Mouse (Mus musculus) layer of hippocampus, postnatal 36 days (tissue): ENCODE results near the gene Spata16. TPM values are rescaled to one million over a fixed set of nuclear protein-coding genes. Genes with fewer than 3 reads are reported as not detected.
"Not testable (repeated sequence)": the region's sequence is repeated elsewhere in the genome, so short reads cannot be mapped to it uniquely, and the experiment has no call there.

Source experiments
- DNase-seq, 2 experiments: peaks; one replicate each; pipeline ENCODE4 v3.0.0; 2022
- total RNA-seq, 2 experiments: library from RNA; stranded (reverse); gene quantifications; 2 replicates each; pipeline ENCODE4 v1.2.3; 2021

The Spata16 gene
- not detected for total RNA-seq

DNA sequence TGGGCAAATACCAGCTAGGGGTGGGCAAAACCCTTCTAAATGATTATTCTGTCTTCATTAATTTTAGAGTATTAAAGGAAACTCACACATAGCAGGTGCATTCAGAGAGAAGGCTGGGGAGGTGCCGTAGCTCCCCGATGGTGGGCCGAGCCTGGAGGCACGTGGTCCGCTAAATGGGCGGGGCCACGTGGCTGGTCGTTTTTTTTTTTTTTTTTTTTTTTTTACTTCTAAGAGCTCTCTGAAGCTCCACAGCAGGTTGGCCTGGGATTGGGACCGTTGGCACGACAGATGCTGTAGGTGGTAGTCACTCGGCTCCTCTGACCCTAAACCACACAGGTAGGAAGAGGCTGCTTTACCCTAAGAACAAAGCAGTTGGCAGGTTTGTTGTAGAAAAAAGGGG lies at the start of gene Spata16:
TSS of gene Spata16 (plus strand) at position 219 of the 400 bp plus-strand sequence.
- DNase-seq = no peak

DNA sequence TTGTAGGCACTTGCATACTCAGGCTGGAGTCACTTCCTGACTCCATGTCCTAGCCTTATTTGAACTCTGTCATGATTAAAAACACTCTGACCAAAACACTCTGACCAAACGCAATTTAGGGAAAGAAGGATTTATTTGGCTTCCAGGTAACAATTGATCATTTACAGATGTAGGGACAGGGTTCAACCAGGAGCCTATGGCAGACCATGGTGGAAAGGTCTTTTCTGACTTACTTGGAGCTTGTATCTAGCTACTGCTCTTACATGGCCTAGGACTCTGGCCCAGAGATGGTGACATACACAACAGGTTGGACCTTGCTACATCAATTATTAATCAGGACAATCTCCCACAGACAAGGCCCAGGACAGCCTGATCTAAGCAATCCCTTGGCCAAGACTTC lies 32.6 kb upstream of the Spata16 start:
- no peak for DNase-seq

DNA sequence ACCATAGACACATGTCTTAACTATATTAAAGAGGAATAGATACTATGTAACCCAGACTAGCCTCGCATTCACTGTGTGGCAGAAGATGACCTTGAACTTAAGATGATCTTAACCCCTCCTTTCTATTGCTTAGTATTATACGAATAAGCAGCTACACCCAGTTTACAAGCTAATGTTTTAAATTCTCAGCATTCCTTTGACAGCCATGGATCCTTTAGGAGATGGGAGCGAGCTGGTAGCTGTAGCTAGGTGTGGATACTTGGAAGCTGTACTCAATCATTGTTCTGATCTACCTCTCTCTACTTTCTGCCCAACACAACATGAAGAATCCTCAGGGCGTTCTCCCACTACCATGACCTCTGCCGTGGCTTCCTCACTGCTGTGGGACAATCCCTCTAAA lies 28.9 kb upstream of the Spata16 start:
- DNase-seq = no peak

DNA sequence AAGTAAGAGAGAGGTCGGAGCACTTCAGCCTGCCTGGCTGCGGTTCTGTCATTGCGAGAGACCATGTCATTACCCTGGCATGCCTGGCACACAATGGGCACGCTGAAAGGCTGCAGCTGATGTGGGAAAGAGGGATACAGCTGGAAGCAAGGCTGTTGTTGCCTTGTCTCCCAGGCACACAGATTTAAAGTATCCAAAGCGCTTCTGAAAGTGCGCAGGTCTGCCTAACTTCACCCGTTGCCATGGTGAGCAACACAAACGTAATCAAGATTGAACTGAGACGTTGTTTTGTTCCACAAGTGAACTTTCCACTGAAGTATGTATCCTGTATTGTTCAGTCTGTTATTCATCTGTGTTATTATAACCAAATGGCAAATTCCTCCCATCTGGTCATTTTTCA lies 1.8 kb downstream of the Spata16 start:
- no peak for DNase-seq

DNA sequence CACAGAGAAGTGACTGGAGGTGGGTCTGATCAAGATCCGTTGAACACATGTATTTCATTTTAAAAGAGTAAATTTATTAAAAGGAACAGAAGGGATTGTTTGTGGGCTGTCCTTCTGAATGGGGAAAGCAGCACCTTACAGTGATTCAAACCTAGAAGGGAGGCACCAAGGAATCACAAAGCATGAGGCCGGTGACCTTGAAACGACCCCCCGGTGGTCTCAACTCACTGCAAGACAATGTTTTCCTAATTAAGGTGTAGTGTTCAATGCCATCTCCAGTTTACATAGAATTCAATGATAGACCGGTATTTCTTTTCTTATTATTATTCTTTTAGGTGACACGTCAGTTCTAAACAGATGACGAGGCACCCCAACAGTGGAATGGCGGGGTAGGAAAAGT lies 2.4 kb downstream of the Spata16 start:
- DNase-seq = no peak

DNA sequence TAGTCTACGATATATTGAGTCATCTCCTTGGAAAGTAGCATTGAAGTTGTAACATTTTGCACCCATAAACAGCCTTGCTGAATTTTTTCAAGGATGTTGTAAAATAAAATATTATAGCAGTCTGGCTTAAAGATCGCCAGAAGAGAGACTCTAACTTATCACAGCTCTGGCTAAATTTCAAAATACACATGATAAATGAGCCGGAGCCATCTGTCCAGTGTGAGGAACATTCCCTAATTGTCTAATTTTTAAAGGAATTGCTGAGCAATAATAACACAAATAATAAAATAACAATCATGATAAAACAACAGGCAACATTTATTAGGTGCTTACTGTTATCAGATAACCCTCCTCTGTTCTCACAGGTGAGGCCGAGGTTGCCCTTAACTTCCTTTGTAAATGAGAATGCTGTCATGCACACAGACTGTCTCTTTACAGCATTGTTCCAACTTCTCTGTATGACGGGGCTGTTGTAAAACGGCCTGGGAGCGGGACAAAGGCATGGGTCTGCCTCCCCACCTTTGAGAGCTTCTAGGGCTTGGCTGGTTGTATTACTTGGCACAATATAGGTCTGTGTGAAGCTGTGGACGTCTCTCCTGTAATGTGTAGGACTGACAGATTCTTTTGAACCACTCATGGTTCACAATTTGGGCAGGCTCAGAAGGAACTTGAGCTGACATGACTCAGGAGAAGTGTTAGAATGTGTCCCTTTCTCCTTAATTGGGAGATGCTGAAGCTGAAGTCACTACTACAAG lies 3.1 kb downstream of the Spata16 start:
- no peak for DNase-seq

DNA sequence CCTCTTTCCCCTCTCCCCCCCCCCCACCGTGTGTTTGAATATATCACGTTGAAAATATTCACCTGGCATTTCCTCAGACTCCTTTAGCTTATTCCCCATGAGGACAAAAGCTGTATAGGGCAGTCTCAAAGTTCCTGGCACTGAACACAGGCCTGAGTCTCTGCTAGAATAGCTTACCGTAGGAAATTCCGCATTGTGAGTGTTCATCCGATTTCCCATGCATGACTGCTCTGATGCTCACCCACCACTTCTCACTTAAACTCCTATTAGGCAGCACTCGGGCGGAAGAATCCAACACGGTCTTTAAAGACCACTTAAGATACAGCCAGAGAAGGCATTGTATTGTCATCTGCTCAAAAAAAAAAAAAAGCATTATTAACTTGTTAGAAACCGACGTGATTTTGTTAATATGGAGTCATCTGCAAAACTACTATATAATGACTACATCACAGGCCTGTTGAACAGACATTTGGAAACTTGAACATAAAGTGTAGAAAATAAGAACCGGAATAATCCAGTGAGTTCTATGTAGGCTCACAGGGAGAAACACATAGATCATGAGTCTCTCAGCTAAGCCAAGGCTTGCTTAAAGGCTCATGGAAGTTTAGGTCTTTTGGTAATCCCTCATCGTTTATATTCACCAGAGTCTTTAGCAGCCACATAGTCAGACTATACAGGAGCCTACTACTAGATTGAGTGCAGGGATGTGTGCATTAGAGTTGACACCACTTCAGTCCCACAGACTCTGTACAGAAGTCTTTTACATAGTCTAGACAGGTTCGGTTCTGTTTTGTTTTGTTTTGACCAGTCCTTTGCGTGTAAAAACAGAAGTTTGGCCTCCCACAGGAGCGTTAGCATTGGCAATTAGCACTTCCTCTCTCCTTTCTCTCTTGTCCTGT lies 4.2 kb downstream of the Spata16 start:
- DNase-seq = no peak

DNA sequence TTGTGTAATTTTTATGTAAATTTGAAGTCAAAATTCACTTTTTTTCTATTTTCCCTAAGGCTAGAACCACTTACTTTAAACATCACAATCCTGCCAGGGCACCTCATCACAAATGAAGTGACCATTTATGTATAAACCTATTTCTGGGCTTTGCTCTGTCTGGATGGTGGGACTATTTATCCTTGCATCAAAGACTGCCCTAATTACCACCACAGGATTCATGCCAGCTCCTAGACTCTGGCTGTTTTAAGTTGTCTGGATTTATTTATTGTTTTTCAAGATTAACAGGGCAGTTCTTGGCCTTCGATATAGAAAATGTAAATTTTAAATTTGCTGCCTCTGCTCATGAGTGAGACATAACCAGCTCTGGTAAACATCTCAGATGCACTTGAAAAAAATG lies 6.7 kb downstream of the Spata16 start:
- no peak for DNase-seq

DNA sequence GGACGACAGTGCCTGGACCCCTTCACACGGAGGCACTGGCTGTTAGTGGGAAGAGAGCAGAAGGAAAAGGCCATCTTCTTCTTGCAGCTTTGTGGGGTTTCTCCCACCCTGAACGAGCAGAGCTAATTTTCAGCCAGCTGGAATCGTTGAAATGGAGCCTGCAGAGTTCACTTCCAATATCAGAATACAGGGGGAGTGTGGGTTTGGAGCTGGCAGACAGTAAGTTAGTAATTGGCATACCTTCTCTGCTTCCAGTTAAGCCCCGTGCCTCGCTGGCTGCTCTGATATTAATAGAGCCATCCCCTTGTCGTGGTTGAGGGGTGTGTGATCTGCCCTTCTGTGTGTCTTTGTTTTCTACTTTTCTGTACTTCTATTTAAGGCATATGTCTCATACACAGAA lies 9.4 kb downstream of the Spata16 start:
- peak in 1 of 2 experiments; percentile 31 for DNase-seq

DNA sequence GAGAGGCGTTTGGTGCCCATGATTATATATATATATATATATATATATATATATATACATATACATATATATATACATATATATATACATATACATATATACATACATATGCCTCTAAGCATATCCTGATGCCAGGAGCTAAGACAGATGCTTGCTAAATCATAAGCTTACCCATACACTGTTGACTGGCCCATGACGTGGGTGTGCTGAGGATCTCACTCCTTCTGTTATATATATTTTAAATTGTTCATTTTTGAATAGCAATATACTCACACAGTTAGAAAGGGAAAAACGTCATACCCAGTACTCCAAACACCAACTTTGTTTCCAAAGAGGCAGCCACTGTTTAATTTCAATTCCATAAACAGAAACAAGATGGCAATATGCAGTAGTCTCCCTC lies 48.4 kb downstream of the Spata16 start:
- DNase-seq = no peak

DNA sequence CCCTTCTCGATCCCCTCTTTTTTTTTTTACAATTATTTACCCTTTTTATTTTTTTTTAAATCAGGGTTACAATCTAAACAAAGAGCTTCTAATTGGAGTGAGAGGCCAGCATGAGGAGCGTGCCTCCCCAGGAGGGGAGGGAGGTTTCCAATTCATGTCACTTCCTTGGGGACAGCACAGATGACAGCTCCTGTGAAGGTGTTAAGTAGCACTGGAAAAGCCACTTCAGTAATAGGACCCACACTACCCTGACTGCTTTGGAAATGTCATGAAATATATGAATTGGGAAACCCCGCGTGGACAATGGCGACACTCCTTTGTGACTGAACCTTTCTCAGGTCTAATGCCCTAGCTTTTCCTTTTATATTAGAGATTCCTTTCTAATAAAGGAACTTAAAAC lies 72.1 kb downstream of the Spata16 start:
- DNase-seq = not testable (repeated sequence)

DNA sequence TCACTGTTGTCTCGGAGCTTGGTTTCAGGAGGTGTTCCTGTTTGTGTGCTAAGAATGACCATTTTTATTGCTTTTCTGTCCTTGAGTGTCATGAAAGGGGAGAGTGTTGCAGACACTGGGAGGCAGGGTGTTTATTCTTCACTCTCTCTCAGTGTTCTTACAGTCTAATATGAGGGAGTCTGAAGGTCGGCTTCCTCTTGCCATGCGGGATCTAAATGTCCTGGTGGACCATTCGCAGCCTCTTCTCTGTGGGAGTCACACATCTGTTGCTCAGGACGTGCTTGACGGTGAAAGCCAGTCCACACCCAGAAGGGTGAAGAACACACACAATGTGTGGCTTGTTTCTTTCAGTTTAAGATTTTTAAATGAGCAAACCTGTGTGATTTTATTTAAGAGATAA lies 90.1 kb downstream of the Spata16 start:
- DNase-seq = no peak

DNA sequence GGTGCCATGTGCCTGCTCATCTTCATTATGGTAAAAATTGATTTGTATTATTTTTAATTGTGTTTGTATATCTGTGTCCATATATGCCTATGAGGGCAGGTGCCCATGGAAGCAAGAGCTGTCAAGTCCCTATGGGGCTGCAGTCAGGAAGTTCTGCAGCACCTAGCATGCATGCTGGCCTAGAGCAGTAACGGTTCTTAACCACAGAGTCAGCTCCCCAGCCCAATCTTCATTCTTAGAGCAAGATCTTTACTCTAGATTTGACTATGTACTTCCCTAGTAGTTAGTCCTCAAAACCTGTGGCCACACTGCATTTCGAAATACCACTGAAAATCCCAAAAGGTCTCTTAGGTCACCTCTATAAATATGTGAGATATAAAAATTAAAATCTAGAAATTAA lies 113.1 kb downstream of the Spata16 start:
- no peak for DNase-seq

DNA sequence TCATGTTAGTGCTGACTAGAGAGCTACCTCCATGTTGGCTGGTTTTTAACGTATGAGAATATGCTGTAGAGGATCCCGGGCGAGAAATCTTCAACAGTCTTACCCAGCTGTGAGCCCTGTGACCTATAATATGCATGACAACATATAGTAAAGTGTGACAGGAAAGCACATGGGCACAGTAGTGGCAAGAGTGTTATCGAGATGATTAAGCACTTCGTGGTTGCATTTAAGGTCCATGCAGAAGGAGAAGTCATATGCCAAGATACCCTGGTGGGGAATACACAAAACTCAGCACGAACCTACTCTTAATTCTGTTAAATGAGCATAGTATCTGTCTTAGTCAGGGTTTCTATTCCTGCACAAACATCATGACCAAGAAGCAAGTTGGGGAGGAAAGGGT lies 115.0 kb downstream of the Spata16 start:
- DNase-seq = no peak

DNA sequence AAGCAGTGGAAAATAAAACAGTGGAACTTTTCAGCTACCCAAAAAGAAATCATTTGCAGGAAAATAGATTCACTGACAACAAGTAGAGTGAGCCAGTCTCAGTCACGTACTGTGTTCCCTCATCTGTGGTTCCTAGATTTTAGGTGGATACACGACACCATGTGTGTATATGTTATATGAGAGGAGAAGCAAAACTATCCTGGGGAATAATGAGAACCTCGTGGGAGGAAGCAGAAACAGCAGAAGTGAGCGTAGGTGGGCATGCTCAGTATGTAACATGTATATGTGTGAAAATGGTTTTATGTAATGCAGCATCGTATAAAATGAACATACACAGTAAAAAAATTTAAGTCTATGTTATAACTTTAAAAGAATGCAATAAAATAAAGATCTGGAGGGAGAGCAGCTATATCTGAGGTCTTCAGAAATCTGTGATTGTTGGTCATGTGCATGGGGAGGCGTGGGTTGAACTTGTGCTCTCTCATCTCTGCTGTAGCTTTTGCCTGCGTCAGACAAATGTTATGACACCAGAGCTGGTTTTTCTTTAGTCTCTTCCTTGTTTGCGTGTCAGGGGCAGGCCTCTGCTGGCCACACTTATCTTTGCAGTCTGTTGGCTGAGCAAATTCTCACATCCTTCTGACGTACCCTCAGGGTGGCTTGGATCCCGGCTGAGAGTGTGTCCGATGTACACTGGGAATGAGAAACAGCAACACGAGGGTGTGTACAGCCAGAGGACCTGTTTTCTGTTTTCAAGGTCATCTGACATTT lies 156.1 kb downstream of the Spata16 start:
- no peak for DNase-seq

DNA sequence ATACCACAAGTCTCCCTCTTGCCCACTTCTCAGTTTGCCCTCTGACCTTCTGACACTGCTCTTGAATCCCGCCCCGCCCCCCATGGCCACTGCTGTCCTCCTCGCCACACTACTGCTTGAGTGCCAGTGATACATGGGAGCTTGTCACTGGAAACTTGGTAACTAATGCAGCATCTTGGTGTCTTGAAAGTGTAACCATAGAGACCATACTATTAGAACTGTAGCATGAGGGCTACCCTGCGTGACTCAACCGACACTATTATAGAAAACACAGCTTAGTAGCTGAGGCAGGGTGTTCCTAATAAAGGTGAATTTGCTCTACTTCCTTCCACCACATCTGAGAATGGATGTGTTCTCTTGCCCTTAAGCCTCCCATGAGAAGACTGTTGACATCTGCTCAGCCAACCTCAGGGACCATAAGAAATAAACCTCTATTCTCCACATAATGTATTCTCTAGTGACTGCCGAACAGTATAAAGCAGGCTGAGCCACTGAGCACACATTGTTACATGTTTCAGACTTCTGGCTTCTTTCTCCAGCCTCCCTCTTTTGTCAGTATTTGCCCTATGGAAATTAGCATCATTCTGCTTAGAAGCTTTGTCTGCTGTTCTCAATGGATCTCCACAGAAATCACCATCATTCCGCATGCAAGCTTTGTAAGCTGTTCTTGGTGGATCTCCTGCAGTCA lies 158.6 kb downstream of the Spata16 start:
- no peak for DNase-seq

DNA sequence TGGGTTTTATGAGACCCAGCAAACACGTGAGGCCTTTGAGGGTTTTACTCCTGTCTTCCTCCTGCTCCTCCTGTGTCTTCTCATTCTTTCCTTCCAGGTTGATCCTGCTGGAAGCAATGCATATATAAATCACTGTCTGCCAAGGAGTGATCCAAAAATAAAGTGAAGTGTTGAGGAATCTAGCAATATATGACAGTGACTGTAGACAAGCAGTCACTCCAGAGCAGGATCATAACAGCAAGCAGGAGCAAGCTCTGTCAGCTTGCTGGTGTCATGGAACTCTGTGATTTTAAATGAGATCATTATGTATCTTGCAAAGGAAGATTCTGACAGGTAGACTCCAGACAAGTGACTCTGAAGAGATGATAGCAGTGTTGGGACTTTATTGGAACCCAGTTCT lies 159.5 kb downstream of the Spata16 start:
- no peak for DNase-seq

DNA sequence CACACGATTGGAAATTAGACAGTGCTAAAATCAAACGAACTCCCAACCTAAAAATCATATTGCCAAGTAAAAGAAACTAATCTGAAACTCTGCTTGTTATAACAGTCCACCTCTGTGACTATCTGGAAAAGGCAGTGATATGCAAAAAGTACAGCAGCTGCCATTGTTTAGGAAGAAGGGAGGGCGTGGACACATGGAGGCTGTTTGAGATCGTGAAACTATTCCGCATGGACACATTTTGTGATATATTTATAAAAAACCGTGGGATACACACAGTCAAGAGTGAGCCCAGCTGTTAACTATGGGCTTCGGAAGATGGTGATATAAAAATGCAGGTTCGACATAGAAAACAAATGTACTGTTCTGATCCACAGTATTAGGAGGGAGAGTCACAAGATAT lies 176.9 kb downstream of the Spata16 start:
- DNase-seq = no peak

DNA sequence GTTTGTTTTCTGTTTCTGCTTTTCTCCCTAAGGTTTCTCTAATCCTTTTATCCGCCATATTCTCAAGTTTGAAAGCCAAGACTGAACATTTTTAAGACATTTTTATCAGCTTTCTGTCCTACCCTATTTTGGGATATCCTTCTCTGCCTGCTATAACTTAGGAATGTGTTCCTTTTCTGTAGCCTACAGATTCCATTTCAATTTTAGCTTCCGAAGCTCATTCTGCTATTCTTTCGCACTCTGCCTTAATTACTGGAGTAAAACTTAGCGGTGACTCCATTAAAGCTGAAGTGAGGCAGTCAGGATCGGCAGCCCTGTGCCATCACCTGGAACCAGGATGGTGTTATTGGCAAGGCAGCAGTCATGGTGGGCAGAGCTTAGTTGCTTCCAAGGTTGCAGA lies 178.3 kb downstream of the Spata16 start:
- no peak for DNase-seq

DNA sequence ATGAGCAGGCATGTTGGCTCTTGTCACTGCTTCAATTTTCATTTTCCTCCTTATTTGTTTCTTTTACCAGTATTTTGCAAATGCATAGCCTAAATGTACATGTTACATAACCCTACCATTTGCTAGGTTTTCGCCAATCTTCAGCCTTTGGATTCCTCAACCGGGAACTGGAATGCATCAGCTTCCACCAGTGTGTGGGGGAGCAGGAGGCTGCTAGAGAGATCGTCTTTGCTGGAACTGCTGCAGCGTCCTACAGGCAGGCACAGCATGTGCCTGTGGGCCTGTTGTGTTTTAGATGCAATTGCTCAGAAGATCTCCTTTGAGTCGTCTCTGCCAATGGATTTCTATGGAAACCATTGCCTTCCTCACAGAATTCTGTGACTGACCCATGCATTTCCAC lies 182.0 kb downstream of the Spata16 start:
- DNase-seq = peak in 1 of 2 experiments; percentile 6

DNA sequence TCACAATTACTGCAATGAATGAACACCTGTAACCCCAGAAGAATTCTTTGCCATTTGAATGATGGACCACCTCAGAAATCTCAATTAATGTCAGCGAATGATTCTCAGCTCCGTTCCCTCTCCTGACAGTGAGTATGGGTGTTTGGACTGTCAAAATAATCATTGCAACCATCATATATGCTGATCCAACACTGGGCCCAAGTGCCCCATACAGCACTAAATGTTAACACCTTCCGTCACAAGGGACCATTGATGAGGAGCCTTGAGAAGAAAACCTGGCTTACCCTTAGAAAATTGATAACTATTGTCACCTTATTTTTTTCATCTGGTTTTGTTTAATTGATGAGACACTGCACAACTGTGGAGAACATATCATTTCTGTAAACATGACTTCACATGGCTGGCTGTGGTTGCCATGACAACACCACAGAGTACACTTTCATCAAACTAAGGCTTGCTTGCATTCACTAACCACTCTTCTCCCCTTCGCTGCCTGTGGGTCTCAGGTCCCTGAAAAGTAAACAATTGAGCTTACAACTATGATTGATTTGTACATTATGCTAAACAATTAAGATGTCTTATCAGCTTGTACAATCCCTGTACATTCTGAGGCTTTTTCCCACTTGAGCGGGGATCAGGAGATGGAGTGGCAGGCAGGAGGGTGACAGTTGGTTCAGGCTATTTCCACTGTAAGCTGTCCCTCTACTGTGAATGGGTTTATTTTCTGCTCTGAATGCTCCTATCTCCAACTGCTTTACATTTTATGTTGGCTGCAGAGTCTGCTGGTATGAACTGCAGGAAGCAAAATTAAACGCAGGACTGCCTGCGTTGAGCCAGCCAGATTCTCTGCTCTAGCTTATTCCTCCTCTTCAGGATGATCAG lies 189.8 kb downstream of the Spata16 start:
- DNase-seq = peak in 1 of 2 experiments; percentile 14
